Mouse (Mus musculus) spleen, adult 2 months (tissue): ENCODE data around the gene Eef1a1. TPM values are rescaled to one million over a fixed set of nuclear protein-coding genes. Genes with fewer than 3 reads are reported as not detected.

Experiments
- DNase-seq, 2 experiments: peaks; one replicate each; pipeline versions ENCODE4 v3.0.0 to v3.0.0-alpha.2; 2012 to 2021; ENCODE audit warnings: low spot score in 2 of 2, low read depth in 1 of 2
- H3K27ac ChIP-seq: fragments of 200-500 bp; 2 replicates; pipeline ENCODE4 v1.5.1; 2012; ENCODE audit warnings: low read length, inconsistent platforms; ENCODE audit not compliant: insufficient read depth
- H3K27me3 ChIP-seq: fragments of 200-500 bp; 2 replicates; pipeline ENCODE4 v1.6.1; 2012; ENCODE audit warnings: mild to moderate bottlenecking, moderate library complexity, low read length, inconsistent platforms; ENCODE audit not compliant: control insufficient read depth, insufficient read depth
- H3K36me3 ChIP-seq: fragments of 200-500 bp; 2 replicates; pipeline ENCODE4 v1.6.1; 2012; ENCODE audit warnings: mild to moderate bottlenecking, low read length, inconsistent platforms; ENCODE audit not compliant: control insufficient read depth, insufficient read depth
- H3K4me1 ChIP-seq: fragments of 200-500 bp; 2 replicates; pipeline ENCODE4 v1.6.1; 2011; ENCODE audit warnings: inconsistent platforms; ENCODE audit not compliant: control insufficient read depth, insufficient read depth, insufficient read length
- H3K4me3 ChIP-seq: fragments of 200-500 bp; 2 replicates; pipeline ENCODE4 v1.5.1; 2011; ENCODE audit warnings: mild to moderate bottlenecking, inconsistent platforms; ENCODE audit not compliant: insufficient read depth, insufficient read length; ENCODE audit errors: extremely low read depth
- CTCF ChIP-seq: fragments of 200-500 bp; IDR thresholded peaks from 2 replicates; pipeline ENCODE4 v1.5.1; 2011; ENCODE audit warnings: mild to moderate bottlenecking, inconsistent platforms; ENCODE audit not compliant: insufficient read depth, insufficient read length, insufficient replicate concordance; ENCODE audit errors: extremely low read depth
- POLR2A ChIP-seq: fragments of 200-500 bp; IDR thresholded peaks from 2 replicates; pipeline ENCODE4 v1.6.1; 2011; ENCODE audit warnings: low read depth, low read length, inconsistent platforms
- WGBS: fragments of 180-500 bp; shearing (Covaris S2); methylation state at CpG from one replicate; pipeline ENCODE4 v1.1.7; 2018; 5-methylcytosine and 5-hydroxymethylcytosine counted together
- polyA plus RNA-seq: library from polyadenylated mRNA; depleted of rRNA; stranded (reverse); fragments of >200 nt; gene quantifications from 2 replicates; pipeline ENCODE4 v1.2.3, GENCODE M21; 2012; rRNA removed

Gene Eef1a1
- polyA plus RNA-seq, 1 experiment, result 2,890 TPM

GRCm38 (mm10) chr9:78428870-78429432 lies 60.0 kb downstream of the Eef1a1 start:
- H3K27me3 ChIP-seq, result no peaks in the 10 kb centered on the region
- TF ChIP-seq CTCF (no peak), POLR2A (no peak)
- no peaks in the 10 kb centered on the region; the same call in 1 of the 2 replicates for H3K36me3 ChIP-seq
- no peak overlapping the region for H3K4me3 ChIP-seq
- 67% methylated on average over 4 of the region's 4 CpGs for WGBS
- H3K27ac ChIP-seq, result peak overlapping the region; percentile 21
- peaks cover 22% of the 10 kb centered on the region for H3K4me1 ChIP-seq
- no peak for DNase-seq

Other genes with a start within 250 kb of the Eef1a1 start
- gene Gm3776, start 232.0 kb downstream of the Eef1a1 start, polyA plus RNA-seq, result not detected in 2 replicates
- gene Gm10639, start 199.2 kb downstream of the Eef1a1 start, polyA plus RNA-seq, result not detected in 2 replicates
- gene Omt2a, start 174.4 kb downstream of the Eef1a1 start, polyA plus RNA-seq, result not detected in 2 replicates
- gene Omt2b, start 161.6 kb downstream of the Eef1a1 start, polyA plus RNA-seq, result not detected in 2 replicates
- gene Gsta2, start 133.4 kb downstream of the Eef1a1 start, polyA plus RNA-seq, result 0.15 TPM in 1 of 2 replicates, not detected in the other
- gene Dppa5a, start 121.0 kb downstream of the Eef1a1 start, polyA plus RNA-seq, result not detected in 2 replicates
- not detected in 2 replicates for gene Ooep, start 110.4 kb downstream of the Eef1a1 start, polyA plus RNA-seq
- gene Ddx43, start 93.4 kb downstream of the Eef1a1 start, polyA plus RNA-seq, result 0.12 and 0.15 TPM in 2 replicates
- gene Cgas, start 45.9 kb downstream of the Eef1a1 start, polyA plus RNA-seq, result 0.79 and 0.99 TPM in 2 replicates
- gene Mto1, start 40.9 kb downstream of the Eef1a1 start, polyA plus RNA-seq, result 9.3 and 9.9 TPM in 2 replicates
- gene Gm17324, start 40.4 kb downstream of the Eef1a1 start, polyA plus RNA-seq, result not detected in 2 replicates
- 4.3 and 5.0 TPM in 2 replicates for gene Slc17a5, start 98.9 kb upstream of the Eef1a1 start, polyA plus RNA-seq
- gene Cd109, start 126.4 kb upstream of the Eef1a1 start, polyA plus RNA-seq, result 0.02 TPM in 2 replicates